Comparison of ENCODE assay signal across 10 mouse cellular contexts in the genomic region with DNA sequence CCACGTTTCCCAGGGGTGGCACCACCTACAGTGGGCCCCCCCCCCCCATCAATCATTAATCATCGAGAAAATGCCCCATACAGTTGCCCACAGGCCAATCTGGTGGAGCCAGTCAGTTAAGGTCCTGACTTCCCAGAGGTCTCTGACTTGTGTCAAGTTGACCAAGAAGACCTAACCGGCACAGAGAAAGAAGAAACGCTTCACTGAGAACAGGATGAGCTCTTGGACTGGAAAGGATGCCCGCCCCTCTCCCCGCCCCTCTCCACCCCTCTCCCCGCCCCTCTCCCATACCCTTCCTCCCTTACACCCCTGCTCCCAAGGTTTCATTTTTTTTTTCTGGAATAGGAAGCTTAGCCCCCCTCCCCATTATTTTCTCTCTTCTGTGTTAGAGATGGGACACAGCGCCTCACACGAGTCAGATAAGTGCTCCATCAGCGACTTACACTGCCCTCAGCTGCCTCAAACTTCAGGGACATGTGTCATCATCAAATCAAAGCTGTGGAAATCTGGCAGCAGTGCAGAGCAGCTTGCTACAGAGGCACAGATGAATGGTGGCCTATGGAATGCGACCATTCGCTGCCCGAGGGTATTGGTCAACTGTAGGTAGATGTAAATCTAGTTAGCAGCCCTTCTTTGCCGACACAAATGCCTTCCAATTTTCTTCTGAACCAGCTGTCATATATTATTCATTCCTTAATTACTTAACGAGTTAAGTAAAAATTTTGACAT. TPM values are rescaled to one million over a fixed set of nuclear protein-coding genes. Genes with fewer than 3 reads are reported as not detected.
DNase-seq lines count a peak whose midpoint lies in the region; ATAC-seq lines count a peak whose summit lies in the region.
"Had no signal": no experiment of that assay in that cellular context is flagged by ENCODE, and none has a peak within 500 bp of the region (broad histone marks: within the 10 kb centered on the region; RNA-seq: fewer than 3 reads in every experiment).

No protein-coding gene starts in this region.

- H3K4me3 ChIP-seq in liver, embryonic 15.5 days (replicated peaks), result no peak overlapping the region
- no peak overlapping the region for H3K4me3 ChIP-seq in liver, embryonic 12.5 days
- H3K4me3 ChIP-seq in limb, embryonic 11.5 days (ENCODE audit: low read depth, low read length), result no peak overlapping the region
- H3K4me3 ChIP-seq in midbrain, embryonic 10.5 days, result no peak overlapping the region
- H3K4me3 ChIP-seq: liver, embryonic 13.5 days had no signal

- H3K9ac ChIP-seq in liver, embryonic 15.5 days, result no peak overlapping the region
- no peak overlapping the region for H3K9ac ChIP-seq in liver, embryonic 12.5 days
- H3K9ac ChIP-seq in limb, embryonic 11.5 days (ENCODE audit: low read length), result no peak overlapping the region
- H3K9ac ChIP-seq: liver, embryonic 13.5 days had no signal

- intact Hi-C loops in heart, postnatal 14 days (cut with DNase I), result no loop called here

- H3K4me2 ChIP-seq in liver, embryonic 15.5 days, result peak overlapping the region; percentile 7; the same call in 1 of the 2 replicates
- no peak overlapping the region for H3K4me2 ChIP-seq in liver, embryonic 12.5 days
- H3K4me2 ChIP-seq in limb, embryonic 11.5 days (ENCODE audit: low read depth, severe bottlenecking), result no peak overlapping the region
- H3K4me2 ChIP-seq: liver, embryonic 13.5 days had no signal

- H3K27ac ChIP-seq in liver, embryonic 15.5 days (replicated peaks), result no peak overlapping the region
- H3K27ac ChIP-seq in liver, embryonic 12.5 days, result no peak overlapping the region
- H3K27ac ChIP-seq in limb, embryonic 11.5 days (replicated peaks; ENCODE audit: low read depth, low read length), result no peak overlapping the region
- H3K27ac ChIP-seq in midbrain, embryonic 10.5 days (replicated peaks), result no peak overlapping the region
- H3K27ac ChIP-seq: liver, embryonic 13.5 days had no signal

- no peak for ATAC-seq in liver, embryonic 15.5 days (ENCODE audit: insufficient read depth)
- ATAC-seq in liver, embryonic 12.5 days, result no peak
- ATAC-seq in limb, embryonic 11.5 days (ENCODE audit: insufficient number of reproducible peaks, low FRiP score, low TSS enrichment, low read depth), result no peak
- ATAC-seq: activated CD4-positive, CD25-positive, alpha-beta regulatory T cell, adult 4 months had no signal

- H3K36me3 ChIP-seq in liver, embryonic 15.5 days (replicated peaks), result no peaks in the 10 kb centered on the region
- no peaks in the 10 kb centered on the region for H3K36me3 ChIP-seq in liver, embryonic 12.5 days
- H3K36me3 ChIP-seq in limb, embryonic 11.5 days (ENCODE audit: control insufficient read depth, insufficient read depth, low read length), result no peaks in the 10 kb centered on the region
- H3K36me3 ChIP-seq in midbrain, embryonic 10.5 days, result no peaks in the 10 kb centered on the region
- H3K36me3 ChIP-seq: liver, embryonic 13.5 days had no signal

- peaks cover 21% of the 10 kb centered on the region for H3K4me1 ChIP-seq in liver, embryonic 15.5 days (replicated peaks)
- peaks cover 46% of the 10 kb centered on the region for H3K4me1 ChIP-seq in liver, embryonic 12.5 days
- peaks cover 29% of the 10 kb centered on the region for H3K4me1 ChIP-seq in limb, embryonic 11.5 days (ENCODE audit: control insufficient read depth, insufficient read depth, low read length)
- peaks cover 27% of the 10 kb centered on the region for H3K4me1 ChIP-seq in midbrain, embryonic 10.5 days

- 34% methylated on average over 15 of the region's 15 CpGs for WGBS in liver, embryonic 15.5 days (ENCODE audit: insufficient replicate concordance)
- WGBS in liver, embryonic 12.5 days (ENCODE audit: insufficient replicate concordance), result 35% methylated on average over 15 of the region's 15 CpGs
- 32% methylated on average over 14 of the region's 15 CpGs for WGBS in limb, embryonic 11.5 days
- 38% methylated on average over 15 of the region's 15 CpGs for WGBS in midbrain, embryonic 10.5 days

- H3K27me3 ChIP-seq in liver, embryonic 15.5 days, result no peaks in the 10 kb centered on the region; the same call in 1 of the 2 replicates
- H3K27me3 ChIP-seq in liver, embryonic 12.5 days (replicated peaks), result no peaks in the 10 kb centered on the region; the same call in 1 of the 2 replicates
- H3K27me3 ChIP-seq in limb, embryonic 11.5 days (ENCODE audit: control insufficient read depth, insufficient read depth, low read length), result no peaks in the 10 kb centered on the region
- peaks cover 10% of the 10 kb centered on the region; the same call in 1 of the 2 replicates for H3K27me3 ChIP-seq in midbrain, embryonic 10.5 days (ENCODE audit: low read depth, poor library complexity, severe bottlenecking)
- H3K27me3 ChIP-seq: liver, embryonic 13.5 days had no signal

- peak; percentile 91 for DNase-seq in heart, adult 11 months
- no peak for DNase-seq in heart, postnatal 14 days
- DNase-seq in adrenal gland, postnatal 25 days, result peak; percentile 53
- DNase-seq in limb, embryonic 11.5 days (ENCODE audit: low spot score), result peak; percentile 40
- DNase-seq in gastrocnemius, postnatal 25 days, result no peak
- no peak for DNase-seq in midbrain, embryonic 10.5 days (ENCODE audit: low spot score)
- DNase-seq: liver, embryonic 13.5 days had no signal

- H3K9me3 ChIP-seq in liver, embryonic 15.5 days (replicated peaks), result no peaks in the 10 kb centered on the region
- no peaks in the 10 kb centered on the region for H3K9me3 ChIP-seq in liver, embryonic 12.5 days (replicated peaks)
- H3K9me3 ChIP-seq in limb, embryonic 11.5 days (ENCODE audit: control insufficient read depth, low read length), result no peaks in the 10 kb centered on the region
- no peaks in the 10 kb centered on the region for H3K9me3 ChIP-seq in midbrain, embryonic 10.5 days (replicated peaks)
- H3K9me3 ChIP-seq: liver, embryonic 13.5 days had no signal

RNA-seq across cellular contexts. Expression of gene Furin, which starts 34.0 kb away (rescaled TPM):
- total RNA-seq in heart, postnatal 14 days (2021), result 100 to 1,000 TPM; 115 to 127 TPM
- 8.0 and 9.8 TPM in 2 replicates for polyA plus RNA-seq in liver, embryonic 15.5 days (2015; fragmentation: Nextera tagmentation; extraction: Ambion mirVana)
- 5.6 and 5.9 TPM in 2 replicates for polyA plus RNA-seq in liver, embryonic 12.5 days (2016; fragmentation: Nextera tagmentation; extraction: Ambion mirVana)
- total RNA-seq in adrenal gland, postnatal 25 days (2021), result 157 and 167 TPM in 2 replicates
- polyA plus RNA-seq in limb, embryonic 11.5 days (2014; fragmentation: Nextera tagmentation; extraction: Ambion mirVana), result 9.2 and 10.0 TPM in 2 replicates
- total RNA-seq in gastrocnemius, postnatal 25 days (2021), result 10 to 100 TPM; 38.5 to 44.8 TPM
- 3.0 and 3.9 TPM in 2 replicates for polyA plus RNA-seq in midbrain, embryonic 10.5 days (2016; fragmentation: Nextera tagmentation; extraction: Ambion mirVana)

RNA-seq across cellular contexts. Expression of gene Fes, which starts 51.5 kb away (rescaled TPM):
- total RNA-seq in heart, postnatal 14 days (2021), result 10 to 100 TPM; 16.7 to 18.2 TPM
- 16.6 and 19.2 TPM in 2 replicates for polyA plus RNA-seq in liver, embryonic 15.5 days (2015; fragmentation: Nextera tagmentation; extraction: Ambion mirVana)
- 10.3 and 11.4 TPM in 2 replicates for polyA plus RNA-seq in liver, embryonic 12.5 days (2016; fragmentation: Nextera tagmentation; extraction: Ambion mirVana)
- total RNA-seq in adrenal gland, postnatal 25 days (2021), result 10.0 and 12.0 TPM in 2 replicates
- polyA plus RNA-seq in limb, embryonic 11.5 days (2014; fragmentation: Nextera tagmentation; extraction: Ambion mirVana), result 7.6 and 8.4 TPM in 2 replicates
- total RNA-seq in gastrocnemius, postnatal 25 days (2021), result 1 to 10 TPM; 3.3 to 3.4 TPM
- polyA plus RNA-seq in midbrain, embryonic 10.5 days (2016; fragmentation: Nextera tagmentation; extraction: Ambion mirVana), result 9.1 and 11.8 TPM in 2 replicates

Comparison
In these comparisons a context has a peak if more than half of its experiments do, and no peak if none do; other contexts are left out.
1. DNase-seq: peak in heart, adult 11 months (single experiment), adrenal gland, postnatal 25 days (single experiment) and limb, embryonic 11.5 days (single experiment); none in heart, postnatal 14 days (0 of 2), gastrocnemius, postnatal 25 days (single experiment) and midbrain, embryonic 10.5 days (single experiment).